Mouse (Mus musculus) retina, embryonic 14.5 days (tissue): Measurements from ENCODE around the gene Serpina3k.
"Not testable (repeated sequence)": the region's sequence is repeated elsewhere in the genome, so short reads cannot be mapped to it uniquely, and the experiment has no call there.

ENCODE experiments used
- DNase-seq: peaks from one replicate; pipeline ENCODE4 v3.0.0-alpha.2; 2015; ENCODE audit warnings: low spot score

Gene Serpina3k

GRCm38 (mm10) chr12:104388477-104388876 lies 50.2 kb downstream of the Serpina3k start:
- no peak for DNase-seq

- not testable (repeated sequence) for DNase-seq
Measured at GRCm38 (mm10) chr12:104391057-104391456, 52.8 kb downstream of the Serpina3k start.
